Mouse (Mus musculus): ENCODE results near the gene Krt84. TPM values are rescaled to one million over a fixed set of nuclear protein-coding genes. Genes with fewer than 3 reads are reported as not detected.

Krt84 gene
- total RNA-seq, 1 experiment: not detected

DNA sequence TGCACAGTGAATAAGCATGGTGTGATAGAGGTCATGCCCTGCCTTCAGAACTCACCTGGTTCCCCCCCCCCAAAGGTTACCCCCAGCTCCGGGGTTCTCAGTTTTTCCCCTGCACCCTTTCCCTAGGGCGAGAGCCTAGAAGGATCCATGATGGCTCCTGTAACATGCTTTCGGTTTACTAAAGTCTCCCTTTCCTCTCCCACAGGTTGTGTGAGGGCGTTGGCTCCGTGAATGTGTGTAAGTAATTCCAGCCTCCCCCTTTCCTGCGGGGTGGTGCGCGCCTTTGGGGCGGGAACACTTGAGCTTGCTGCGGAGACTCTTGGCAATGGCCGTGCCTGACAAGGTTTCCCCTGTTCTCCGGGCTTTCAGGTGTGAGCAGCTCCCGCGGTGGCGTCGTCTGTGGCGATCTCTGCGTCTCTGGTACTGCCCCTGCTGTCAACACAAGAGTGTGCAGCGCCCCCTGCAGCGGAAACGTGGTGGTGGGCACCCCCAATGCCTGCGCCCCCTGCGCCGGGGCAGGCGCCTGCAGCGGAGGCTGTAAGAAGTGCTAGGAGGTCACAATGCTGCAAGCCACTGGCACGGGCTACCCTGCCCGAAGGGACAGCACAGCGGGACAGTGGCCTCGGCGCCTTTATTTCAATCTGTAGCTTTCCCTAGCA is 53.5 kb downstream of the Krt84 start:
- no peaks in the 10 kb centered on the region for H3K4me1 ChIP-seq (ENCODE audit: control insufficient read depth in 2 of 2, insufficient read depth in 2 of 2, low read length in 2 of 2, poor library complexity in 1 of 2)
- no peak overlapping the region for H3K4me3 ChIP-seq (ENCODE audit: insufficient read depth in 1 of 2, low read depth in 1 of 2, low read length in 2 of 2, poor library complexity in 1 of 2, severe bottlenecking in 1 of 2)
- no peaks in the 10 kb centered on the region for H3K9me3 ChIP-seq (ENCODE audit: control insufficient read depth, insufficient read depth, low read depth, low read length)
- no peak overlapping the region for H3K27ac ChIP-seq (ENCODE audit: insufficient read depth, low read depth, low read length, poor library complexity, severe bottlenecking)
- no peaks in the 10 kb centered on the region for H3K36me3 ChIP-seq (ENCODE audit: control insufficient read depth, insufficient read depth, low read length, poor library complexity, severe bottlenecking)
- TF ChIP-seq ZNF384 (IDR thresholded peaks at IDR 0.05; ENCODE audit: low read depth, low read length) (no peak), CHD2 (IDR thresholded peaks at IDR 0.05; ENCODE audit: low read depth, low read length) (no peak), ZC3H11A (IDR thresholded peaks at IDR 0.05; ENCODE audit: borderline replicate concordance, low read depth, low read length) (no peak), HCFC1 (IDR thresholded peaks at IDR 0.05; ENCODE audit: borderline replicate concordance, insufficient read depth, low read length) (no peak), MAFK (IDR thresholded peaks at IDR 0.05; ENCODE audit: insufficient read depth, low read depth, low read length) (no peak)
- no peak overlapping the region for H3K9ac ChIP-seq (ENCODE audit: insufficient read depth, low read depth, low read length, poor library complexity, severe bottlenecking)
- in situ Hi-C loops (cut with MboI; ENCODE audit: low sequenced_read_pairs in 2 of 2, unreplicated experiment in 2 of 2): no loop called here
- no peak for DNase-seq (ENCODE audit: low read depth, low spot score)

Other genes starting within 250 kb of the Krt84 start
- 116 and 119 TPM in 2 replicates for gene Atg101, start 248.5 kb downstream of the Krt84 start, total RNA-seq (2012; rRNA removed)
- gene 6030408B16Rik, start 239.6 kb downstream of the Krt84 start, total RNA-seq (2012; rRNA removed): 0.22 and 0.32 TPM in 2 replicates
- gene Krt80, start 162.7 kb downstream of the Krt84 start, total RNA-seq (2012; rRNA removed): 0.18 TPM in 1 of 2 replicates, not detected in the other
- 10.0 and 14.1 TPM in 2 replicates for gene Krt7, start 121.8 kb downstream of the Krt84 start, total RNA-seq (2012; rRNA removed)
- gene Krt87, start 94.0 kb downstream of the Krt84 start, total RNA-seq (2012; rRNA removed): not detected in 2 replicates
- not detected in 2 replicates for gene Krt88, start 85.1 kb downstream of the Krt84 start, total RNA-seq (2012; rRNA removed)
- gene Krt81, start 69.1 kb downstream of the Krt84 start, total RNA-seq (2012; rRNA removed): not detected in 2 replicates
- not detected in 2 replicates for gene Krt86, start 59.3 kb downstream of the Krt84 start, total RNA-seq (2012; rRNA removed)
- not detected in 2 replicates for gene Krt83, start 41.3 kb downstream of the Krt84 start, total RNA-seq (2012; rRNA removed)
- not detected in 2 replicates for gene Gm49425, start 15.6 kb downstream of the Krt84 start, total RNA-seq (2012; rRNA removed)
- not detected in 2 replicates for gene Krt82, start 17.8 kb upstream of the Krt84 start, total RNA-seq (2012; rRNA removed)
- 0.27 TPM in 1 of 2 replicates, not detected in the other for gene Krt90, start 30.1 kb upstream of the Krt84 start, total RNA-seq (2012; rRNA removed)
- gene Krt75, start 41.1 kb upstream of the Krt84 start, total RNA-seq (2012; rRNA removed): 0.04 TPM in 1 of 2 replicates, not detected in the other
- gene Gm5414, start 95.4 kb upstream of the Krt84 start, total RNA-seq (2012; rRNA removed): not detected in 2 replicates
- not detected in 2 replicates for gene Gm5478, start 114.6 kb upstream of the Krt84 start, total RNA-seq (2012; rRNA removed)
- not detected in 2 replicates for gene Krt6b, start 147.5 kb upstream of the Krt84 start, total RNA-seq (2012; rRNA removed)
- 0.22 TPM in 1 of 2 replicates, not detected in the other for gene Krt6a, start 161.5 kb upstream of the Krt84 start, total RNA-seq (2012; rRNA removed)
- gene Krt5, start 180.1 kb upstream of the Krt84 start, total RNA-seq (2012; rRNA removed): 0.11 and 0.31 TPM in 2 replicates
- gene Krt71, start 210.3 kb upstream of the Krt84 start, total RNA-seq (2012; rRNA removed): 0.16 TPM in 1 of 2 replicates, not detected in the other

Measured in ES-E14 (cell line).